ENCODE assay signal across 26 mouse cellular contexts in the genomic region with DNA sequence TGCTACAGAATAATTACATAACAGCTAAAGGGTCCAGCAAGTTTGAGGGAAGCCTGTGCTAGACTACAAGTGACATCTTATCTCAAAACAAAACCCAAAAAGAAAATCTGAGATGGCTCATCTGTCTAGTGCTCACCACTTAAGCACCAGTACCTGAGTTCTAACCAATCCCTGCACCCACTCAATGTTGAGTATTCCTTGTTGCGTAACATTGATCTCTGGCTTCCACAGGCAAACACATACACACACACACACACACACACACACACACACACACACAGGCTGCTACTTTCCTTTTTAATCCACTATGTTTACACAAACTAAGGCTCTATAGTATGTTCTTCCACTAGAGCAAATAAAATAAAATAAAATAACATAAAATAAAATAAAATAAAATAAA.
A peak's percentile ranks its signal among the peaks of the same experiment; 100 is the strongest.
DNase-seq lines count a peak whose midpoint lies in the region; ATAC-seq and TF ChIP-seq lines count a peak whose summit lies in the region.
"Had no signal": no experiment of that assay in that cellular context is flagged by ENCODE, and none has a peak within 500 bp of the region (broad histone marks: within the 10 kb centered on the region; RNA-seq: fewer than 3 reads in every experiment).

No protein-coding gene starts in this region.

- H3K4me1 ChIP-seq in liver, embryonic 16.5 days (ENCODE audit: control insufficient read depth, low read depth, low read length) = no peaks in the 10 kb centered on the region
- no peaks in the 10 kb centered on the region for H3K4me1 ChIP-seq in liver, embryonic 12.5 days
- peaks cover 5 to 49% of the 10 kb centered on the region in 2 experiments; a peak in 3 of 4 replicates for H3K4me1 ChIP-seq in CH12.LX (ENCODE audit: control insufficient read depth in 1 of 2, insufficient read depth in 2 of 2)
- H3K4me1 ChIP-seq in midbrain, embryonic 10.5 days = no peaks in the 10 kb centered on the region
- H3K4me1 ChIP-seq: embryonic facial prominence, embryonic 13.5 days; embryonic facial prominence, embryonic 15.5 days; forebrain, embryonic 10.5 days; forebrain, embryonic 12.5 days had no signal

- no peak for TF ChIP-seq RAD21 in CH12.LX (IDR thresholded peaks at IDR 0.05; ENCODE audit: low read depth, low read length)

- no peak overlapping the region for H3K27ac ChIP-seq in liver, embryonic 16.5 days (ENCODE audit: low read length)
- H3K27ac ChIP-seq in liver, embryonic 12.5 days = no peak overlapping the region
- H3K27ac ChIP-seq in CH12.LX (ENCODE audit: insufficient read depth, low read depth) = no peak overlapping the region
- H3K27ac ChIP-seq in midbrain, embryonic 10.5 days (replicated peaks) = no peak overlapping the region
- H3K27ac ChIP-seq: embryonic facial prominence, embryonic 13.5 days; embryonic facial prominence, embryonic 15.5 days; forebrain, embryonic 10.5 days; forebrain, embryonic 12.5 days had no signal

- no peak overlapping the region for H3K9ac ChIP-seq in liver, embryonic 16.5 days (ENCODE audit: low read depth, low read length)
- H3K9ac ChIP-seq in liver, embryonic 12.5 days = no peak overlapping the region
- no peak overlapping the region for H3K9ac ChIP-seq in CH12.LX (ENCODE audit: insufficient read depth, low read depth)
- H3K9ac ChIP-seq: embryonic facial prominence, embryonic 13.5 days; embryonic facial prominence, embryonic 15.5 days; forebrain, embryonic 12.5 days had no signal

- no peak overlapping the region for H3ac ChIP-seq in C2C12 (ENCODE audit: control insufficient read depth, insufficient read length, low read depth)

- H3K9me3 ChIP-seq in liver, embryonic 16.5 days (replicated peaks; ENCODE audit: control insufficient read depth, low read length) = no peaks in the 10 kb centered on the region
- H3K9me3 ChIP-seq in liver, embryonic 12.5 days (replicated peaks) = no peaks in the 10 kb centered on the region
- no peaks in the 10 kb centered on the region for H3K9me3 ChIP-seq in CH12.LX (replicated peaks; ENCODE audit: low read length)
- no peaks in the 10 kb centered on the region for H3K9me3 ChIP-seq in midbrain, embryonic 10.5 days (replicated peaks)
- H3K9me3 ChIP-seq: embryonic facial prominence, embryonic 13.5 days; embryonic facial prominence, embryonic 15.5 days; forebrain, embryonic 10.5 days; forebrain, embryonic 12.5 days had no signal

- dilution Hi-C loops in CH12.LX (cut with MboI; ENCODE audit: extremely low pct_ligation_motif_present, extremely low pct_unique_long_range_greater_than_20kb, low sequenced_read_pairs) = no loop called here

- H3K27me3 ChIP-seq in liver, embryonic 16.5 days (ENCODE audit: control insufficient read depth, insufficient read depth, low read depth, low read length) = no peaks in the 10 kb centered on the region
- H3K27me3 ChIP-seq in liver, embryonic 12.5 days (replicated peaks) = no peaks in the 10 kb centered on the region
- H3K27me3 ChIP-seq in C2C12 (ENCODE audit: control insufficient read depth, insufficient read depth, insufficient read length) = no peaks in the 10 kb centered on the region
- H3K27me3 ChIP-seq in CH12.LX (replicated peaks) = no peaks in the 10 kb centered on the region
- no peaks in the 10 kb centered on the region for H3K27me3 ChIP-seq in midbrain, embryonic 10.5 days (ENCODE audit: low read depth, poor library complexity, severe bottlenecking)
- H3K27me3 ChIP-seq: embryonic facial prominence, embryonic 13.5 days; embryonic facial prominence, embryonic 15.5 days; forebrain, embryonic 12.5 days had no signal

- H3K36me3 ChIP-seq in liver, embryonic 16.5 days (ENCODE audit: control insufficient read depth, insufficient read depth) = no peaks in the 10 kb centered on the region
- no peaks in the 10 kb centered on the region for H3K36me3 ChIP-seq in liver, embryonic 12.5 days
- H3K36me3 ChIP-seq in C2C12 (ENCODE audit: control insufficient read depth, insufficient read depth) (no peaks in the 10 kb centered on the region), CH12.LX (replicated peaks in 1 of 2; ENCODE audit: control insufficient read depth in 1 of 2, insufficient read depth in 1 of 2, low read length in 1 of 2) (no peaks in the 10 kb centered on the region)
- H3K36me3 ChIP-seq in midbrain, embryonic 10.5 days = no peaks in the 10 kb centered on the region
- H3K36me3 ChIP-seq: embryonic facial prominence, embryonic 13.5 days; embryonic facial prominence, embryonic 15.5 days; forebrain, embryonic 10.5 days; forebrain, embryonic 12.5 days had no signal

- no peak overlapping the region for H3K4me3 ChIP-seq in liver, embryonic 16.5 days (ENCODE audit: low read depth, low read length)
- H3K4me3 ChIP-seq in liver, embryonic 12.5 days = no peak overlapping the region
- H3K4me3 ChIP-seq in C2C12 (ENCODE audit: insufficient read depth, poor library complexity, severe bottlenecking) (no peak overlapping the region), CH12.LX (replicated peaks in 1 of 3; ENCODE audit: low read depth in 2 of 3, low read length in 2 of 3, poor library complexity in 1 of 3) (no peak overlapping the region)
- H3K4me3 ChIP-seq in midbrain, embryonic 10.5 days = no peak overlapping the region
- H3K4me3 ChIP-seq: embryonic facial prominence, embryonic 13.5 days; embryonic facial prominence, embryonic 15.5 days; erythroblast, embryonic 14.5 days; forebrain, embryonic 10.5 days; forebrain, embryonic 12.5 days had no signal

- peak; percentile 33; the same call in 1 of the 2 replicates for ATAC-seq in liver, embryonic 16.5 days (ENCODE audit: low read depth)
- no peak for ATAC-seq in liver, embryonic 12.5 days
- ATAC-seq: CD4-positive, CD25-positive, alpha-beta regulatory T cell, adult 4 months; forebrain, embryonic 14.5 days; forebrain, embryonic 16.5 days had no signal

- peak; percentile 5 for DNase-seq in lung, postnatal 25 days (ENCODE audit: low spot score)
- DNase-seq in lung, postnatal 14 days = no peak
- DNase-seq in CH12.LX (ENCODE audit: extremely low read depth) = peak; percentile 16
- DNase-seq in midbrain, embryonic 10.5 days (ENCODE audit: low spot score) = no peak
- DNase-seq in heart, postnatal 4 days = no peak
- DNase-seq: adrenal gland, adult 2 months; adrenal gland, postnatal 10 days; adrenal gland, postnatal 25 days; cerebellum, adult 11 months; cerebellum, adult 18-20 months; cerebellum, adult 8-10 months; cerebellum, adult 9-11 months; cerebellum, postnatal 14 days; cerebellum, postnatal 36 days; embryo, embryonic 11 days had no signal

- WGBS in liver, embryonic 16.5 days (ENCODE audit: insufficient replicate concordance) = 56% methylated on average over 1 of the region's 1 CpGs
- 74% methylated on average over 1 of the region's 1 CpGs for WGBS in liver, embryonic 12.5 days (ENCODE audit: insufficient replicate concordance)
- 100% methylated on average over 1 of the region's 1 CpGs for WGBS in midbrain, embryonic 10.5 days

- H3K79me2 ChIP-seq in C2C12 (ENCODE audit: control insufficient read depth, insufficient read depth) (no peaks in the 10 kb centered on the region), CH12.LX (replicated peaks; ENCODE audit: control insufficient read depth, extremely low read depth, insufficient read depth, poor library complexity, severe bottlenecking) (no peaks in the 10 kb centered on the region)

- no peak for TF ChIP-seq CTCF in C2C12 (IDR thresholded peaks at IDR 0.05; ENCODE audit: control insufficient read depth, insufficient read depth, insufficient read length)
- no peak for TF ChIP-seq CTCF in CH12.LX (conservative IDR thresholded peaks at IDR 0.05 in 1 of 2, IDR thresholded peaks at IDR 0.05 in 1 of 2; ENCODE audit: low read depth in 2 of 2, low read length in 2 of 2)

- in situ Hi-C loops in CH12.LX (cut with MboI; ENCODE audit: low pct_ligation_motif_present, low pct_unique_long_range_greater_than_20kb, low sequenced_read_pairs) = no loop called here

- H3K79me3 ChIP-seq in C2C12 (ENCODE audit: low read depth) = no peaks in the 10 kb centered on the region

- no peak for TF ChIP-seq POLR2A in CH12.LX (IDR thresholded peaks at IDR 0.05; ENCODE audit: low read depth, low read length)

- H3K4me2 ChIP-seq in liver, embryonic 16.5 days (ENCODE audit: low read depth, low read length) = no peak overlapping the region
- no peak overlapping the region for H3K4me2 ChIP-seq in liver, embryonic 12.5 days
- H3K4me2 ChIP-seq in CH12.LX (ENCODE audit: insufficient read depth, low read depth, poor library complexity, severe bottlenecking) = no peak overlapping the region
- H3K4me2 ChIP-seq: embryonic facial prominence, embryonic 13.5 days; embryonic facial prominence, embryonic 15.5 days; forebrain, embryonic 12.5 days had no signal

- no peak for TF ChIP-seq EP300 in CH12.LX (IDR thresholded peaks at IDR 0.05; ENCODE audit: low read length)

TF ChIP-seq in C2C12, 6 proteins besides CTCF, POLR2A, EP300 and RAD21:
- TF ChIP-seq FOSL1 (IDR thresholded peaks at IDR 0.05; ENCODE audit: insufficient read depth, low read length, poor library complexity, severe bottlenecking) = no peak
- TF ChIP-seq USF1 (IDR thresholded peaks at IDR 0.05; ENCODE audit: low read depth) = no peak
- TF ChIP-seq MYOG (IDR thresholded peaks at IDR 0.05; ENCODE audit: control insufficient read depth, extremely low read depth, insufficient read length) = no peak
- TF ChIP-seq CEBPB (IDR thresholded peaks at IDR 0.05; ENCODE audit: low read depth) = peak; percentile 62
- TF ChIP-seq MYOD1 (IDR thresholded peaks at IDR 0.05; ENCODE audit: control insufficient read depth, insufficient read length, low read depth) = no peak
- TF ChIP-seq MAX (IDR thresholded peaks at IDR 0.05) = no peak
TF ChIP-seq in C2C12: peak in this region for 1.

TF ChIP-seq in CH12.LX, 34 proteins besides CTCF, POLR2A, EP300 and RAD21:
- no peak for TF ChIP-seq MEF2A (IDR thresholded peaks at IDR 0.05; ENCODE audit: borderline replicate concordance, low read depth, low read length)
- TF ChIP-seq IRF4 (IDR thresholded peaks at IDR 0.05; ENCODE audit: low read depth, low read length) = no peak
- no peak for TF ChIP-seq USF1 (IDR thresholded peaks at IDR 0.05; ENCODE audit: low read depth, low read length)
- TF ChIP-seq CHD2 (IDR thresholded peaks at IDR 0.05; ENCODE audit: low read length) = no peak
- TF ChIP-seq RCOR1 (conservative IDR thresholded peaks at IDR 0.05; ENCODE audit: low read depth, low read length) = no peak
- TF ChIP-seq SMC3 (IDR thresholded peaks at IDR 0.05; ENCODE audit: low read depth, low read length) = no peak
- no peak for TF ChIP-seq USF2 (conservative IDR thresholded peaks at IDR 0.05; ENCODE audit: low read depth, low read length)
- TF ChIP-seq NELFE (IDR thresholded peaks at IDR 0.05; ENCODE audit: low read depth, low read length) = no peak
- TF ChIP-seq SIN3A (IDR thresholded peaks at IDR 0.05; ENCODE audit: low read length) = no peak
- no peak for TF ChIP-seq GABPA (IDR thresholded peaks at IDR 0.05; ENCODE audit: insufficient replicate concordance, low read depth, low read length)
- no peak for TF ChIP-seq MXI1 (IDR thresholded peaks at IDR 0.05; ENCODE audit: low read depth, low read length)
- no peak for TF ChIP-seq NRF1 (IDR thresholded peaks at IDR 0.05; ENCODE audit: low read depth, low read length)
- TF ChIP-seq PAX5 (IDR thresholded peaks at IDR 0.05; ENCODE audit: low read length) = no peak
- no peak for TF ChIP-seq JUN (IDR thresholded peaks at IDR 0.05; ENCODE audit: insufficient read depth, low read depth, low read length)
- no peak for TF ChIP-seq UBTF (IDR thresholded peaks at IDR 0.05; ENCODE audit: low read depth, low read length)

Comparison
In these comparisons a context has a peak if more than half of its experiments do, and no peak if none do; other contexts are left out.
1. DNase-seq: peak in lung, postnatal 25 days (single experiment) and CH12.LX (single experiment); none in lung, postnatal 14 days (single experiment), midbrain, embryonic 10.5 days (single experiment) and heart, postnatal 4 days (single experiment).